Mouse (Mus musculus) kidney, postnatal 0 days (tissue): ENCODE measurements around the gene Il33. TPM values are rescaled to one million over a fixed set of nuclear protein-coding genes. Genes with fewer than 3 reads are reported as not detected.
"Not testable (repeated sequence)": the region's sequence is repeated elsewhere in the genome, so short reads cannot be mapped to it uniquely, and the experiment has no call there.

Experiments used
- ATAC-seq: fragments of 200-750 bp; cut with Nextera tagmentation; replicated peaks from 2 replicates; pipeline ENCODE4 v1.8.0; 2017; ENCODE audit warnings: low read depth, moderate number of reproducible peaks, moderate TSS enrichment, moderate library complexity; ENCODE audit not compliant: low FRiP score
- DNase-seq: peaks from one replicate; pipeline ENCODE4 v3.0.0-alpha.2; 2016; ENCODE audit warnings: low spot score
- H3K27ac ChIP-seq: fragments of 300-500 bp; sonication (generic); 2 replicates; pipeline ENCODE4 v1.5.1; 2014; ENCODE audit warnings: mild to moderate bottlenecking
- H3K27me3 ChIP-seq: fragments of 300-500 bp; sonication (generic); 2 replicates; pipeline ENCODE4 v1.6.1; 2014; ENCODE audit warnings: low read length, mixed read lengths; ENCODE audit not compliant: insufficient read depth
- H3K36me3 ChIP-seq: fragments of 300-500 bp; sonication (generic); 2 replicates; pipeline ENCODE4 v1.6.1; 2014; ENCODE audit warnings: low read length, mixed read lengths; ENCODE audit not compliant: insufficient read depth
- H3K4me1 ChIP-seq: fragments of 300-500 bp; sonication (generic); replicated peaks from 2 replicates; pipeline ENCODE4 v1.6.1; 2014; ENCODE audit warnings: antibody characterized with exemption, low read length, mixed read lengths; ENCODE audit not compliant: insufficient read depth
- H3K4me2 ChIP-seq: fragments of 300-500 bp; sonication (generic); 2 replicates; pipeline ENCODE4 v1.6.1; 2014; ENCODE audit warnings: mild to moderate bottlenecking, low read length, moderate library complexity, mixed read lengths
- H3K4me3 ChIP-seq: fragments of 300-500 bp; sonication (generic); replicated peaks from 2 replicates; pipeline ENCODE4 v1.5.1; 2014; ENCODE audit warnings: low read depth, low read length
- H3K9ac ChIP-seq: fragments of 300-500 bp; sonication (generic); 2 replicates; pipeline ENCODE4 v1.6.1; 2014; ENCODE audit warnings: low read depth, low read length
- H3K9me3 ChIP-seq: fragments of 300-500 bp; sonication (generic); replicated peaks from 2 replicates; pipeline ENCODE4 v1.6.1; 2016; ENCODE audit warnings: low read length, inconsistent platforms, mixed read lengths
- CTCF ChIP-seq: IDR thresholded peaks from 2 replicates; pipeline ENCODE4 v1.5.1; 2016; ENCODE audit warnings: antibody characterized with exemption, low read depth, mild to moderate bottlenecking, moderate library complexity
- WGBS: fragments of 180-500 bp; shearing (Covaris S2); extraction: QIAGEN DNeasy Blood & Tissue Kit; methylation state at CpG from one replicate; pipeline ENCODE4 v1.1.7; 2014; 5-methylcytosine and 5-hydroxymethylcytosine counted together
- polyA plus RNA-seq: library from polyadenylated mRNA; unstranded; fragments of >200 nt; fragmentation: Nextera tagmentation; extraction: Ambion mirVana; gene quantifications from 2 replicates; pipeline ENCODE4 v1.2.1, GENCODE M21; 2015

Gene Il33
- polyA plus RNA-seq, 1 experiment from 2014 or later: 63.7 TPM

DNA sequence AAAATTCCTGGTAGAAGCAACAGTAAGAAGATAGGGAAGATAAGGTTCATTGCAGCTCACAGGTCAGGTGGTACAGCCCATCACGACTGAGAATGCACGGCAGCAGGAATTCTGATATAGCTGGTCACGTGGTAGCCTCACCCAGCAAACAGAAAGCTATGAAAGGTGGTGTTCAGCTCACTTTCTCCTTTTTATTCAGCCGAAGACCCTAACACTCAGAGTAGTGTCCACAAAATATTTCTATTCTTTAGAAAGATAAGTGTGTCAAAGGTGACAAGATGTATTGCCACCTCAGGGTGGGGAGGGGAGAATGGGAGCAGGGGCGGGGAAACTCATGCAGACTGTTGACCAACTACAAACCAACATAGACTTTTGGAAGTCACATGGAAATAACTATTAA, 19.5 kb downstream of the Il33 start:
- no peak overlapping the region for H3K4me2 ChIP-seq
- H3K4me3 ChIP-seq: no peak overlapping the region
- WGBS: 86% methylated on average over 5 of the region's 5 CpGs
- H3K36me3 ChIP-seq: no peaks in the 10 kb centered on the region
- H3K4me1 ChIP-seq: peaks cover 3% of the 10 kb centered on the region; the same call in 1 of the 2 replicates
- no peak for ATAC-seq
- H3K27me3 ChIP-seq: no peaks in the 10 kb centered on the region
- no peak overlapping the region for H3K9ac ChIP-seq
- no peak for TF ChIP-seq CTCF
- H3K9me3 ChIP-seq: no peaks in the 10 kb centered on the region
- H3K27ac ChIP-seq: no peak overlapping the region
- no peak for DNase-seq

DNA sequence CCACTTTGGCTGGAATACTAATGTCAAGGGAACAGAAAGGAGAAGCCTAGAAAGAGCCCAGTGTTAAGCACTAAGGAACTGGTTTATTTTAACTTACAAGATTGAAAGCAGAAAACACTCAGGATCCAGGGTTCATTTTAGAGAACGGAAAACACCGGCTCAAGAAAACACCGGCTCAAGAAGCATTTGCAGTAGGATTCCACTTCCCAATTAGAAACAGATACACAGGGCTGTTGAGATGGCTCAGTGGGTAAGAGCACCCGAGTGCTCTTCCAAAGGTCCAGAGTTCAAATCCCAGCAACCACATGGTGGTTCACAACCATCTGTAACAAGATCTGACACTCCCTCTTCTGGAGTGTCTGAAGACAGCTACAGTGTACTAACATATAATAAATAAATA, 20.0 kb downstream of the Il33 start:
- H3K4me1 ChIP-seq, ATAC-seq, H3K27ac ChIP-seq, H3K36me3 ChIP-seq, H3K4me2 ChIP-seq, H3K4me3 ChIP-seq, H3K9me3 ChIP-seq, H3K27me3 ChIP-seq, DNase-seq, H3K9ac ChIP-seq: not testable (repeated sequence)
- WGBS: 87% methylated on average over 4 of the region's 4 CpGs

DNA sequence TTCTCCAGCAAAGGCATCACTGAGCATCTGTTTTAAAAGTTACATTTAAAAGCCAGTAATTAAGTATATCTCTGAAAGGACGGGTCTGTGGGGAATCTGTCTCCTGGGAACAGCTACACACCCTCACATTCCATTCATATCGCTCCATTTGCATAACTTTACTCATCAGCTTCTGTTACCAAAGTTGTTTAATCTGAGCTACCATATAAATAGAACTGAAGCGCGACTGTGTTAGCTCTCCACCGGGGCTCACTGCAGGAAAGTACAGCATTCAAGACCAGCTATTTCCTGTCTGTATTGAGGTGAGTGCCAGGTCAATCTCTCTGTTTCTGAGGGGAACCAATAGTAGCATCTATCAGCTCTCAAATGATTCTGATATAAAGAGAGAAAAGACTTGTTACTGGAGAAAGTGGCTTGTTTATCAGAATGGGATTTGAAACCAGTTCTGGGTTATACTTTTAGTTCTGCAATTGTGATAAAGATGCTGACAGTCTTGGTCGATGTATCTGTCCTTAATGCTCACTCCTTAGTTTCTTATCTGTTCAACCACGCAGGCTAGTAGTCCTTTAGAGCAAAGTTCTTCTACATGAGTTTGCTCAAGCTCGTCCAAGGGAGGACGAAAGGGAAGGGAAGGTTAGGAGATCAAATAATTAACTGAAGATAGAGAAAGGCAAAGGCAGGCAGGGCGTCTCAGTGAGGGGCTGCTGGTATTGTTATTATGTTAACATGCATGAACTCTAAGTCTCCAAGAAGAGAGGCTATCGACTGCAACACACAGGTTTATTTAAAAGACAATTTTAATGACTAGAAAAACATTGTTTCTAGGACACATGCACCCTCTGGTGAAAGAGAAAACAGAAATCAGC, 20.9 kb downstream of the Il33 start:
- H3K9me3 ChIP-seq: no peaks in the 10 kb centered on the region
- peak; percentile 52 for DNase-seq
- H3K27me3 ChIP-seq: no peaks in the 10 kb centered on the region
- peaks cover 3% of the 10 kb centered on the region; the same call in 1 of the 2 replicates for H3K4me1 ChIP-seq
- no peaks in the 10 kb centered on the region for H3K36me3 ChIP-seq
- H3K4me3 ChIP-seq: no peak overlapping the region
- H3K9ac ChIP-seq: no peak overlapping the region
- WGBS: 9% methylated on average over 11 of the region's 11 CpGs
- peak overlapping the region; percentile 5; the same call in 1 of the 2 replicates for H3K4me2 ChIP-seq
- peak overlapping the region; percentile 19 for H3K27ac ChIP-seq
- ATAC-seq: no peak
- no peak for TF ChIP-seq CTCF

DNA sequence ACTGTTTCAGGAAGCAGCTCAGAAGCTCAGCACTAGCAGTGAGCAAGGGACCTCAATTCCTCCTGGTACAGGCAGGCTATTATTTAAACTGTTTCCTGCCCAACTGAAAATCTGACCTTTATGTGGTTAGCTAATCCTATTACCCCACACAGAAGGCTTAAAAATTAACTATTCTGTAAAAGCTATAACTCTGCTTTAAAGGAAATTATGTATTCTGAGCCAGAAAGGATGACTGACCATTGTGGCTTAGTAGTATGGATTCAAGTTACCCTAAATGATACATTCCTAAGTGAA, 21.5 kb downstream of the Il33 start:
- Histone ChIP-seq H3K9ac (no peak overlapping the region), H3K27me3 (no peaks in the 10 kb centered on the region), H3K4me1 (peaks cover 3% of the 10 kb centered on the region; the same call in 1 of the 2 replicates), H3K27ac (peak overlapping the region; percentile 19; the same call in 1 of the 2 replicates), H3K36me3 (no peaks in the 10 kb centered on the region), H3K4me3 (no peak overlapping the region), H3K4me2 (no peak overlapping the region), H3K9me3 (no peaks in the 10 kb centered on the region)
- TF ChIP-seq CTCF: no peak
- ATAC-seq: no peak
- peak; percentile 54 for DNase-seq

DNA sequence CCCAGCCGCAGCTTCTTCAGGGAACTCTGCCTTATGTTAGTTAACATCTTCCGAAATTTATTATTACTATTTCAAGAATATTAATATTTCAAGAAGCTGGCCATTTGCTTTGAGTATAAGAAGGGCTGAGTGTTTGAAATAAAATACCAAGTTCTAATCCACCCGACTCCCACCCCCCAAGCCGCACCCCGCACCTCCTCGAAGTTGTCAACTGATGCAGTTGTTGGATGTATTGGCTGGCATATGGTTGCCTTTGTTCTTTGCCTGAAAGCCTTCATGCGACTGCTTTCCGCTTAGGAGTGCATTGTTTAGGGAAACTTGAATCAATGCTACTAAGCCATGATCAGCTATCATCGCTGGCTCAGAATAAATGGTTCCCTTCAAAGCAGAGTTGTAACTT, 22.1 kb downstream of the Il33 start:
- no peak for ATAC-seq

DNA sequence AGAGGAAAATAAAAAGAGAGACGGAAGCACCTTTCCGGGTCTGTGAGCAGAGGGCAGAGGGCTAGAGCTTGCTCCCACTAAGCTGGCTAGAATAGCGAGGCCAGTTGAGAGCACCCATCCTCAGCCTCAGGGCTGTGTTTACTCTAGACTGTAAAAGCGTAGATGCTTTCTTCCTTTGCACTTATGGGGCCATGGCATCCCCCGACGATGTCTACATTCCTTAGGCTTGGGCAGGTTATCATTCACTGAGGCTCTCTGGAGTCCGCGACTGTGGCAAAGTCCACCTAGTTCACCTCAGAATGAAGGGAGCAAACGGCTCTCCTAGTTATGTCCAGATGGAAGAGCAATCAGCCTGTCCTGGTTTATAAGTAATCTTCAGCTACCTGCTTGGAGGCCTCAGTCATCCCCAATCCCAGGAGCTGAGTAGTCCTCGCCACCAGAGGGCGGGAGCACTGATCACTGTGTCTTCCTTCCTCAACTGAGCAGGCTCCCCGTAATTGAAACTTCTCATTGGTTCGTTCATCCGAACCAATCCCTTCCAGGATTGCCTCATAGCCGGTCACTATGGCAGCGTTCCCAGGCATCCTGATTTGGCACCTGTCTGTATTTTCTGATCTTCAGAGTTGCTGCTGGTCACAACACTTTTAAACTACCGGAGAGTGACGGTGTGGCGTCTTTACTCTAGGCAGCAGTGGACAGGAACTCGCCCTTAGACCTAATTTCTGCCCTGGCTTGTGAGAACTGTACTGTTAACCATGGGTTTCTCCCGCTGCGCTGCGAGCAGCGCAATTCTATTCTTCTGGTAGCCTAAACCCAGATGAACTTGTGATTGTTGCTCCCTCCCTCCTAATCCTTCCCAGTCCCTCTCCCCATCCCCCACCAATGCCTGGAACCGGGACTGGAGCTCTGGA, 23.2 kb downstream of the Il33 start:
- Histone ChIP-seq H3K9ac (no peak overlapping the region), H3K36me3 (no peaks in the 10 kb centered on the region), H3K27ac (peak overlapping the region; percentile 37; the same call in 1 of the 2 replicates), H3K4me2 (peak overlapping the region; percentile 66), H3K27me3 (no peaks in the 10 kb centered on the region), H3K4me1 (peaks cover 3% of the 10 kb centered on the region; the same call in 1 of the 2 replicates), H3K4me3 (peak overlapping the region; percentile 39), H3K9me3 (no peaks in the 10 kb centered on the region)
- ATAC-seq: peak; percentile 96
- peak; percentile 85 for TF ChIP-seq CTCF
- DNase-seq: peak; percentile 94
- 20% methylated on average over 25 of the region's 25 CpGs for WGBS

More for the DNA sequence above, 22.1 kb downstream of the Il33 start:
- WGBS: 87% methylated on average over 9 of the region's 9 CpGs
- H3K4me2 ChIP-seq: no peak overlapping the region
- H3K4me1 ChIP-seq: peaks cover 3% of the 10 kb centered on the region; the same call in 1 of the 2 replicates
- no peaks in the 10 kb centered on the region for H3K36me3 ChIP-seq
- no peak for DNase-seq
- H3K9ac ChIP-seq: no peak overlapping the region
- no peak for TF ChIP-seq CTCF
- H3K27me3 ChIP-seq: no peaks in the 10 kb centered on the region
- no peak overlapping the region for H3K4me3 ChIP-seq
- no peak overlapping the region for H3K27ac ChIP-seq
- H3K9me3 ChIP-seq: no peaks in the 10 kb centered on the region
